Mouse (Mus musculus) adipocyte (in vitro differentiated cells): Measurements from ENCODE around the gene Pawr.

ENCODE experiments used
- DNase-seq: peaks from one replicate; pipeline ENCODE4 v3.0.0-alpha.2; 2016; ENCODE audit warnings: low spot score

Gene Pawr

DNA sequence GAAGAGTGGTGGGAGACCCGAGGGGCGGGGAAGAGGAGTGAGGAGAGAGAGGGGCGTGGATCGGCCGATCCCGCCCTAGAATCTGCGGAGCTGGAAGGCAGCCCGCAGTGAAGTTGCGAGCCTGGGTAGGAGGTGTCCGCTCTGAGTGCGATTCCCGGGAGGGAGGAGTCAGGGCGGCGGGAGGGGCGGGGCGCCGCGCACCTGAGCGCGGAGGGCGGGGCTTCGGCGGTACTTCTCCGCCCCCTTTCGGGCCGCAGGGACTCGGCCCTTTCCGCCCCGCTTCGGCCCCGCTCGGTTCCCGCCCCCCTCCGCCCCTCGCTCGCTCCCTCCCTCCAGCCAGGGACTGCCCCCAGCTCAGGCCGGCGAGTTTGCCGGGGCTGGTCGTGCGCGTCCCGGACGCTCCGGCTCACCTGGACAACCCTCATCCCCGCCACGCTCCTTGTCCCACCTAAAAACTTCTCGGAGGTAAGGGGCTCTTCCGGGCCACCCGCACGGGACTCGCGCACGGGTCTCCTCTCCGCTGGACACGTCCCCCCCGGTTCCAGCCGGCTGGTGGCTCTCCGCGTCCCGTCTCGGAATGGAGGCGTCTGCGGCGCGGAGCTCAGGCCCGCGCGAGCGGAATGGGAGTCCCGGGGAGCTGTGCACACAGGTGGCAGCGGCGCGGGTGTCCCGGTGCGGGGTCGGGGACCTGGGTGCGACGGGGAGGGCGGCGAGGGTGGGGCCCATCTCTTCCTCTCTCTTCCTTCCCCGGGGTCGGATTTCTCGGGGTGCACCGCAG lies at the start of gene Pawr:
TSS of gene Pawr (plus strand) at position 338 of the 778 bp plus-strand sequence.
- DNase-seq = peak; percentile 14

DNA sequence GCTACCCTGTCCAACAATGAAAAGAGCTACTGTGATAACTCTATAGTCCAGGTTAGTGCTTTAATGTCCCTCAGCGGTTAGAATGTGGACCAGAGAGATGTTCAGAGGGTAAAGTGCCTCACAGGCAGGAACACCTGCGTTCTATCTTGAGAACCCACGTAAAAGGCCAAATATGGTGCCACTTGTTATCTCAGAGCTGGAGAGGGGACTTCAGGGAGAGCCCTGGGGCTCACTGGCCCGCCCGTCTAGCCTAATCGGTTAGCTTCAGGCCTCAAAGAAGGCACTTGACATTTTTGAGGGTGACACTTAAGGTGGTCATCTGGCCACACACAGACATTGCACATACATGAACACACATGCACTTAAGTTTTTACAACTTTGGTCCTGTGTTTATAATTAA lies 49.6 kb upstream of the Pawr start:
- no peak for DNase-seq

DNA sequence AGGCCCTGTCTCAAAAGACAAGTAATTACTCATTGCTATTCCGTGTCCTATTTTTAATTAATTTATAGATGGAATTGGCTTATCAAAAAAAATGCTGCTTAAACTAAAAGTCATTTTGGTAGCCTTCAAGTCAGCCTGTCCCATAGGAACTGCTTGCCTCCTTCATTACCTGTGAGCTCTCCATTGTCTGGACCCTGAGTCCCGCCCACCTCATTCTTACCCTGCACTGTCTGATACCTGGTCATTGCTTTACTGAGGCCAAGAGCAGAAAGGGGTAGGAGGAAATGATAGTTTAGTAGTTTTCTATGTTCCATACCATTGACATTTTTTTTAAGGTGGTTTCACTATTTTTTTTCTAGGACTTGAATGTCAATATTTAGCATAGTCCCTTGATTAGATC lies 48.5 kb upstream of the Pawr start:
- no peak for DNase-seq

DNA sequence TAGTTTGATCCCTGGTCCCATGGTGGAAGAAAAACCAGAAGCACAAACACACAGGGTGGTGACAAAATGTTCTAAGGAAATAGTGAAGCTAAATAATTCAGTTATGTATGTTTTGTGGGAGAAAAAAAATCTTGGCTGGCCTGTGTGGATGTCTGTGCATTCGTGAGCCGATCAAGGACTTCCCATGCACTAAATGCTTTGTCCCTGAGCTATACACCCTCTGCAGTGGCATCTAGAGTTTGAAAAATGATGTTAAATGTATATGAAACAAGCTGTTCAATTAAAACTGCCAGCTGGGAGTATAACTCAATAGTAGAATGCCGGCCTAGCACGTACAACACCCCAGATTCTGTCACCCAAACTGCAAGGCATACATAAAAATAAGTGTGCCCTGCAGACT lies 48.1 kb upstream of the Pawr start:
- DNase-seq = no peak

DNA sequence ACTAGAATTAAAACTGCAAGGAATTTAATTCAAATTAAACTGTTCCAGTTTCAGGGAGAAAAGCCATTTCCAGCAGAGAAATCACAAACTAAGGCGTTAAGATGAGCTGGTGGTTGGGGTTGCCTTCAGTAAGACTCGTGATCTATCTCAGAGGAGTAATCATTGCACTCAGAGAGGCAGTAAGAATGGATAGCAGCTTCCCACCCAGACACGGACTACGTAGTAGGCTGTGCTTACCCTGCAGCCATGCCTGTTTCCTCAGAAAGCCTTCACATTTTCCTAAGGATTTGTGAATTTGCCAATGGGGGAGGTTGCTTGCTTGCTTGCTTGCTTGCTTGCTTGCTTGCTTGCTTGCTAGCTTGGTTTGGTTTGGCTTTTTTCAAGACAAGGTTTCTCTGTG lies 47.5 kb upstream of the Pawr start:
- DNase-seq = no peak

DNA sequence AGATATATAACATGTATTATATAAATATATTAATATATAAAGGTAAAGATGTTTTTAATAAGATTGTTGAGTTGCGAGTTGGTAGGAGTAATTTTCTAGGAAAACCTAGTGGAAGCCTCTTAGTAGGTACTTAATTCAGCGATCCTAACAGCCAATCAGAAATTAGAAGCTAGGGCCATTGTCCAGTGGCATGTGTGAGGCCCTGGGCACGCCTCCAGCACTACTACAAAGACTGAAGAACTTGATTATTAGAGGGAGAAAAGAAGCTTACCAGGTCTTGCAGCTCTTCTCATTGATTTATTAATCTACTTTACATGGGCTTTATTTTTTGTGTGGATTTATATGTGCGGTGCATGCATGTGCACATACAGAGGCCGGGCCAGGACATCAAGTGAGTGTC lies 46.9 kb upstream of the Pawr start:
- no peak for DNase-seq

DNA sequence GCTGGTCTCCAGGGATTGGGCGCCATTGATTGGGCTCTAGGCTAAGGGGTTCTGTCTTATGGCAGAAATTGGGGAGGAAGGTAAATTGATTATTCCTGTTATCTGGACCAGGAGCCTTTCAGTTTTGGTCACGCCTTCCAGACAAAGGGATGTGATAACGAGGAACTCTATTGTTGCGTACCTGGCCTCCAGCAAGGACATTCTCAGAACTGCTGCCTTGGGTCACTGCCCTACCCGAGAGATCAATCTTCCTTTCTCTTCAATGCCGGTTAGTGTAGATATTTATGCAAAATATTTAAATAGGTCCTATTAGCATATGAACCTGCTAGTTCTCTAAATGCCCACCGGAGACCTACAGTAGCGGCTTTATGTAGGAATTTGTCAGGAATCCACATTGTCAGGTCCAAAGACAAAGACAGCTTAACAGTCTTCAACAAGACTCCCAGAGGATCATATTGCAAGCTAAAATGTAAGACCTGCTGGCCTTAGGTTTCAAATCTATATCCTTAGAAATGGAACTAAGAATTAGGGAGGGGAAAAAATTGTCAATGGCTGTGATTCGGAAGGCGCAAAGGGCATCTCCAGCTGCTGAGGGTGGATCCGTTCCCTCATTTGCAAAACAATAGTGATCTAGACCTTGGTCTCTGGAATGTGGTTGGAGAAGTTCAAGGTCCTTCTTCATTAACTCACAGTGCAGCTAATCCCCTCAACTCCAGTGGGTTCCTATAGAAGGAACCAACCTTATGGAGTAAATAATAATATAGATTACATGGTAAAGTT lies 45.1 kb upstream of the Pawr start:
- no peak for DNase-seq

DNA sequence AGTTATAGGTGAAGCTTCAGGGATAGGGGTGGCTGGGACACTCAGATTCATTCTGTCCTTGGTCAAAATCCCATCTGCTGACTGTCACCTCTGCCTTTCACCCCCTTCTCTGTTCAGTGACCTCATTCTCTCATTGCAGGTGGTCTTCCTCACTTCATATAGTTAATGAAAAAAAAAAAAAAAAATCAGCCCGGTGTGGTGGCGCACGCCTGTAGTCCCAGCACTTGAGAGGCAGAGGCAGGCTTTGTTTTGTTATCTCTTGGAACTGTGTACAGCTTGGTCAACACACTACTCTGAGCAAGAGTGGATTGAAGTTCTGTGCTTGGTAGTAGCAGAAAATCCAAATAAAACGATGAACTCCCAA lies 44.5 kb upstream of the Pawr start:
- no peak for DNase-seq

DNA sequence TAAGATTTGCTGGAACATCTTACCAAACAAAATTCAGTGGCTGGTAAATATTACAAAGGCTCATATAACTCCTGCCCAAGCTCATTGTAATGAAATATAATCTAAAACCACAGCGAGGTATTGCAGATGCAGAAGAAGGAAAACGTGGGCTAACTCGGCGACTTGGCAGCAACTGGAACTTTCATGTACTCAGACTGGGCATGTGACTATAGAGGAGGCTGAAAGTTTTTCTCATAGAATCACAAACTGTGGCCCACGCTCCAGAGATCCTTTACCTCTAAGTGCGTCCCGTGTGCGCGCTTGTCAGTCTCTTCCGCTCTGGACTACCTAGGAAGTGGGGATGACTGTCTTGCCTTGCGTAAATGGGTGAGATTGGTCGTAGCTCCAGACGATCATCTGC lies 41.9 kb upstream of the Pawr start:
- DNase-seq = no peak

DNA sequence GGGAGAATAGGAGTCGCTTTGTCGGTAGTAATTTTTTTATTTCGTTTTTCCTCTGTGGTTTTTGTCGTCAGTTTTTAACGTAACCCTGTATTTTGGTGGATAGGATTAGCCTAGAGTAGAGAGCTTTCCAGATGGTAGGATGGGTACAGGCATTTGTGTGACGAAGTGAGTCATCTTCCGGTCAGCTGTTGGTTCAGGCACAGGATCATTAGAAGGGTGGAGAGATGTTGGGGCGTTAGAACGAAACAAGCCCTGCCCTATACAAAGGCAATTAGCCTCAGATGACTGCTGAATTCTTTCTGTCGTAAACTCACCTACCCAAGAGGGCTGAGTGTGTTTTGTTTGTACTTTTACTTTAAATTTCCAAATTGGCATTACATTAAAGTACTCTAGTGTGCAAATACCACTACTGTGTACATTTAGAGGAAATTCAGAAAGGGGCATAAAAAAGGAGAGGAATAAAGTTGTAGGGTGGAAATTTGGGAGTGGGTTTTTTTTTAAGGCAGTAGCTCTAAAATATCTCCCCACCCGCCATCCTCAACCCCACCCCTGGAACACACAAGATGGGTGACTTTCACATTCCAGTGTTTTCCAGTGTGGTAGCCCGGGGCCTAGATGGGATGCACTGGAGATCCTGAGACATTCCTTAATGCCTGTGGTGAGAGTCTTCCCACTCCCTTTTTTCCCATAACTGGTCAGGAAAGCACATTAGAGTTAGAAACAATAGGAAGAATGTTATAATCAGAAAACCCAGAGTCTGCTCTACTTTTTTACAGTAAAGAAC lies 40.0 kb upstream of the Pawr start:
- no peak for DNase-seq

DNA sequence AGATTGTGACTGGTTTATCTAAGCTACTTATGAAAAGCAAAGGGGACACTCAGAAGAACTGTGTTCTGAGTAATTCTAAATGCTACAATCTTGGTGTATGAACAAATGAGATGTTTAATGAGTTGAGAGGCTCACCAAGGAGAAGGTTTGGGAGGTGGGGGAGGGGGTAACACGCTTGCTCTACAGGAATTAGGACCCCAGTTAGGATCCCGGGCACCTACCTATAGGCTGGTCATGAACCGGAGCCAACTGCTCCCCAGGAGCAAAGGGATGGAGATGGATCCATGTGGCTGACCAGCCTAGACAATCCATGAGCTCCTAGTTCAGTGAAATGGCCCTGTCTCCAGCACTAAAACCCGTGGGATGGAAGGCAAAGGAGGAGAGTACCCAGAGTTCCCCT lies 39.3 kb upstream of the Pawr start:
- DNase-seq = no peak

DNA sequence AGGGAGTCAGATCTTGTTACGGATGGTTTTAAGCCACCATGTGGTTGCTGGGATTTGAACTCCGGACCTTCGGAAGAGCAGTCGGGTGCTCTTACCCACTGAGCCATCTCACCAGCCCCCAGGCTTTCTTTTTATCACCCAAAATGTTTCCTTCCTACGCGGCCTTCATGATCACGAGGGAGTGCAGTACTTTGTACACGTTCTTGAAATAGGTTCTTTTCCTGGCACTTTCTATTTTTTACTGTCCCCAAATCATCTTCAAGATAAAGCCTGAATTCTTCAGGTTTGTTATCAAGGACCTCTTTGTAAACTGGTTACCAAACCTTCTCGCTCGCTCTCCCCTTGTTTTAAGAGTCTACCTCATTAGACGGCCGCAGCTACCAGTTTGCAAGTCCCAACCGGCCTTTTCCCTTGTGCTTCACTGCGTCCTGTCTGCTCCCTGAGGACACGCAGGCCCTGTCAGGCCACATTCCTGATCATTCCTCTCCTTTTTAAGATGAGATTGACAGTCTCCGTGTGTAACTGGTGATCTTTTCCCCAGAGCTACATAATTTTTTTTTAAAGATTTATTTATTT lies 38.2 kb upstream of the Pawr start:
- no peak for DNase-seq

DNA sequence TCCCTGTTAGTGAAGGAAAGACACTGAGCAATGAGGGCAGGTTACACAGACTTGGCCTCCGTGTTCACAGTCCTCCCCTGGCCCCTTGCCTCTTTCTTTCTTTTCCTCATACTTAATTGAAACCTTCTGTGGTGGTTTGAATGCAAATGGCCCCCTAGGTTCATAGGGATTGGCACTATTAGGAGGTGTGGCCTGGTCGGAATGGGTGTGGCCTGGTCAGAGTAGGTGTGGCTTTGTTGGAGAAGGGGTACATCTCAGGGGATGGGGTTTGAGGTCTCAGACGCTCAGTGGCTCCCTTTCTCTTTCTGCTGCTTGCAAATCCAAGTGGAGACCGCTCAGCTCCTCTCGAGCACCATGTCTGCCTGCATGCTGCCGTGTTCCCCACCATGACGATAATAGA lies 37.2 kb upstream of the Pawr start:
- no peak for DNase-seq

DNA sequence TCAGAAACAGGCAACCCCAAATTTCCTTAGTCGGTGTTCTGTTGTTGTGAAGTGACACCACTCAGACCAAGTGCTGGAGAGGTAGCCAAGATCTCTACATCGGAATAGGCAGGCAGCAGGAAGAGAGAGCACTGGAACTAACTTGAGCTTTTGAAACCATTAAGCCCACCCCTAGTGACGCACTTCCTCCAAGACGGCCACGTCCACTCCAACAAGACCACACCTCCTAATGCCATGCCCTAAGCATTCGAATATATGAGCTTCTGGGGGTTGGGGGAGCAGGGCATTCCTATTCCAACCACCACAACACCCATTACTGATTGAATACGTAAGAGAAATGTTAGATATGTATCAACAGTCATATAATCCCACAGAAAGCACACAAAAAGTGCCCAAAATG lies 35.5 kb upstream of the Pawr start:
- no peak for DNase-seq

DNA sequence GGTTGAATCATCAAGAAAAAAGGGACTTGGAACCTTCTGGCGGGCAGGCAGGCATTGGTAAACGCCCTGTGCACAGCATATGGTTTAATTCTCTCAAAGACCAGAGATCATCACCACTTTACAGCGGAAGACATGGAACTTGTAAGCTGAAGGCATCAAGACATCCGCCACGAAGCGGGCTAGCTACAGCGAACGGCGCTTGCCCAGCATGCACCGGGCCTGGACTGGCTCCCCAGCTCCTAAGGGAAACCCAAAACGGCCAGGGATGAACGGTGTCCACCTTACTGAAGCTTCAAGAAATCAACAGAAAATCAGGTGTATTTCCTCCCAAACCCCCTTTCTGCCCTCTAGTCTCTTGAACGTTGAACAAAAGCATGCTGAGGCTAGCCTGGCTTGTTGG lies 33.7 kb upstream of the Pawr start:
- no peak for DNase-seq

DNA sequence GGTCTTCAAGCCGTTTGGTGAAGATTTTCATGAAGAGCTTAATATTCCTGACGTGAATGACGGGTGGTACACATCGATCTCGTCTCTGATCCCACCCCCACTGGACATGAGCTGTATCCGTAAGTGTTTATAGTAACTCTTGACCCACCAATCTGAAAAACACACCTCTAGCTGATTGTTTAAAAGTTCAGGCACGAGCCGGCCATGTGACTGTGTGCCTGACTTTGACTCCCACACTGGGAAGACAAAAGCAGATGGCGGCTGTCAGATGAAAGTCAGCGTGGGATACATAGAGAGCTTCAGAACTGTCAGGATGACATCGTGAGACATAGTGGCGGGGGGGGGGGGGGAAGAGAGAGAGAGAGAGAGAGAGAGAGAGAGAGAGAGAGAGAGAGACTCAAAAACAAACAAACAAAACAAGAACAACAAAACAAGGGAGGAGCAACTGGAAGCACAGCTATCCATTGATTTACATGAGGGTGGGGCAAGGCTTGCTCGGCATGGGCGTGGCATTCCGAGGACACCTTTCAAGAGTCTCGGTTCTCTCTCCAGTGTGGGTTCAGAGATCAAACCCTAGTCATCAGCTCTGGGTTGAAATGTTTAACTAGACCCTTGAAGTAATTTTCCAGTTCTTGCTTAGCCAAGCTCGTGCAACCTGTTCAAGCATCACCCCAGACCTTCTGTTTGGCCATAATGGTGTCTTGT lies 32.9 kb upstream of the Pawr start:
- DNase-seq = no peak

DNA sequence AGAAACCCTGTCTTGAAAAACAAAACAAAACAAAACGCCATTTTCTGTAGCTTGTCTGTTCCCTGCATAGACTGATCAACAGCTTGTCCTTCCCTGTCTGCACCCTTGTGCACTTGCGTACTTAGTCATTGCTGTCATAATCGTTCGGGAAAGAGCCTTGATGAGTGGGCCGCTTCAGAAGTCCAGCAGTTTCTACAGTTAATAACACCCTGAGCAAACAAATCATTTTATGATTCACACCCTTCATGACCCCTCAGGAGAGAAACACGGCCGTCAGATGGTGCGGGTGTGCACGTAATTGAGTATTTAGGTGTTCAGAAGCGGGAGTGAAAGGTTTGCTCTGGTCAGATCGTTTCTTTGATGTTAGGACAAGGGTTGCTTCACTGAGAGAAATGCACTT lies 32.1 kb upstream of the Pawr start:
- DNase-seq = no peak

DNA sequence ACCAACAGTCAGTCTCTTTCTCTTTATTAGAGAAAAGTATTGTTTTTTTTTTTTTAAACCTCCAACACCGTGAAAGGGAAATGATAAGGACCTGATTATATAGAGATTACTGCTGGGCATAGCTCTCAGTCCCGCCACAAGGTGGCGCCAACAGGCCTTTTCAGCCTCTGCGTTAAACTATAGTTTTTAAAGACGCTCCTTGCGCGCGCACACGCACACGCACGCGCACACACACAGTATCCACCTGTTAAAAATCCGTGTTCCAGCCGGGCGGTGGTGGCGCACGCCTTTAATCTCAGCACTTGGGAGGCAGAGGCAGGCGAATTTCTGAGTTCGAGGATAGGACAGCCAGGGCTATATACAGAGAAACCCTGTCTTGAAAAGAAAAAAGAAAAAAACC lies 31.1 kb upstream of the Pawr start:
- peak; percentile 79 for DNase-seq

DNA sequence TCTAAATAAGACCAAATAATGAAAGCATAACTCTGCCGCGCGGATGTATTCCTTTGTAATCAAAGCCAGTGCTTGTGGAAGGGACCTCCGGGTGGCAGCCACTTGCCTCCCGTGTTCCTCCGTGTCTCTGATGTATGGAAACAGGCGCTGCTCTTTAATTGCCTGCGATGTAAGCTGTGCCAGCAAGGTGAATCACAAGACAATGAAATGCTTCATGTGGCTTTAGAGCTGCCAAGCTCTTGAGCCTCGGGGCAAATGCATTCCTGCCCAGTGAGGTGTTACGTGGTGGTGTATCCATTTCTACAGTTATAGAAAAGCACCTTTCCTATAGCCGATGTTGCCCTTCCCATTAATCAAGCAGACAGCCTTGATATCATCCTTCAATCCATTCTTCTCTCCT lies 24.1 kb upstream of the Pawr start:
- DNase-seq = no peak

DNA sequence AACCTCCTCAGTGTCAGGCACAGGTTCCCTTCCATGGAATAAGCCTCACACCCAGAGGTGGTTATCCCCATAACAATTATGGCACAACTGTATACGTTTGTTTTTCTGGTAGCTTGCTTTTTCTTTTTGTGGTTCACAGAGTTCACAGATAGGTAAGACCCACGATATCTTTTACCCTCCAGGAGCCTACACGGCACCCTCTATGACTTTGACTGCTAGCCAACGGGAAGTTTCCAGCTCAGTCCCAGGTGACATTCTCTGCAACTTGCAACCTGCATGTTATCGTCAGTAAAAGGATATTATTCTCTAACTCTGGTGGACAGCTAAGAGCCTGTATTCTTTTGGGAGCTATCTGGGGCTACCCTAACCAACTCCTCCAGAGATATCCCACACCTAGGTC lies 21.7 kb upstream of the Pawr start:
- DNase-seq = no peak

DNA sequence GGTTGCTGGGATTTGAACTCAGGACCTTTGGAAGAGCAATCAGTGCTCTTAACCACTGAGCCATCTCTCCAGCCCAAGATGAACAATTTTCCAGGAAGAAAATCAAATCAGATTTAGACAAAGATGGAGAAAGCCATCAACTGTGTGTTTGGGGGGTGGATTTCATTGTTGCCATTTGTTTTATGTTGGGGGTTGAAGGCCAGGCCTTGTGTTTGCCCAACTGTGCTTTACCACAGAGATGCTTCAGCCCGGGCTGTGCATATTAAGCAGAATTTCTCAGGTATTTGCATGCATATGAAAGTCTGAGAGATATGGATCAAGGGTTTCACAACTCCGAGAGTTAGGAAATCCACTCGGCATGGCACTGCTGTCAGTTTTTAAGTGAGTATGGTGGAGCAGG lies 20.5 kb upstream of the Pawr start:
- DNase-seq = no peak

DNA sequence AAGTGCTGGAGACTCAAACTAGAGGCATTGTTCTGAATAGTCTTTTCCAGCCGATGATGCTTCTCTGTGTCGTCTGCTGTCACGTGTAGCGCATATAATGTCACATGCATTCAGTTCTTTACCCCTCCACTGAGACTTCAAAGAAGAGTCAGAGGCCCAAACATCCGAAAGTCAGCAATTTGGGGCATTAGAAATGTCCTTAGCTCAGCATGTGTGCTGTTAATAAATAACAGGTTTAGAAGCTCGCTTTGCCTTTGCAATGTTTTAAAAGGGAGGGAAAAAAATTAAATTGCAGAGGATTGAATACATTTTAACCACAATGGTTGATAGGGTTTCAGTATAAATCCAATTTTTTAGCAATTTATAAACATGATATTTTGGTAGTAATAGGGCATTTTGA lies 18.1 kb upstream of the Pawr start:
- no peak for DNase-seq
